Mouse (Mus musculus): ENCODE data around the gene Lsm4. TPM values are rescaled to one million over a fixed set of nuclear protein-coding genes. Genes with fewer than 3 reads are reported as not detected.
A peak's percentile ranks its signal among the peaks of the same experiment; 100 is the strongest.

Gene Lsm4
- polyA plus RNA-seq, 1 experiment from 2014 or later: 104 TPM

GRCm38 (mm10) chr8:70657214-70657613 is 15.8 kb upstream of the Lsm4 start:
- Histone ChIP-seq H3K27me3 (ENCODE audit: control insufficient read depth, insufficient read depth, low read depth, low read length) (no peaks in the 10 kb centered on the region), H3K36me3 (ENCODE audit: control insufficient read depth, insufficient read depth) (0 out of 2 replicates have a peak, but pooled peaks cover 2% of the 10 kb centered on the region), H3K9me3 (replicated peaks; ENCODE audit: control insufficient read depth, low read length) (no peaks in the 10 kb centered on the region), H3K4me1 (ENCODE audit: control insufficient read depth, low read depth, low read length) (peaks cover 36% of the 10 kb centered on the region), H3K9ac (ENCODE audit: low read depth, low read length) (no peak overlapping the region), H3K27ac (ENCODE audit: low read length) (no peak overlapping the region), H3K4me3 (ENCODE audit: low read depth, low read length) (no peak overlapping the region), H3K4me2 (ENCODE audit: low read depth, low read length) (no peak overlapping the region)
- no peak for ATAC-seq (ENCODE audit: low read depth)
- 91% methylated on average over 3 of the region's 3 CpGs for WGBS (ENCODE audit: insufficient replicate concordance)

GRCm38 (mm10) chr8:70657739-70658138 is 15.3 kb upstream of the Lsm4 start:
- 0 out of 2 replicates have a peak, but pooled peaks cover 2% of the 10 kb centered on the region for H3K36me3 ChIP-seq (ENCODE audit: control insufficient read depth, insufficient read depth)
- H3K4me3 ChIP-seq (ENCODE audit: low read depth, low read length): no peak overlapping the region
- peaks cover 36% of the 10 kb centered on the region for H3K4me1 ChIP-seq (ENCODE audit: control insufficient read depth, low read depth, low read length)
- H3K27ac ChIP-seq (ENCODE audit: low read length): no peak overlapping the region
- H3K9me3 ChIP-seq (replicated peaks; ENCODE audit: control insufficient read depth, low read length): no peaks in the 10 kb centered on the region
- ATAC-seq (ENCODE audit: low read depth): no peak
- peak overlapping the region; percentile 93; the same call in 1 of the 2 replicates for H3K4me2 ChIP-seq (ENCODE audit: low read depth, low read length)
- 74% methylated on average over 2 of the region's 2 CpGs for WGBS (ENCODE audit: insufficient replicate concordance)
- H3K27me3 ChIP-seq (ENCODE audit: control insufficient read depth, insufficient read depth, low read depth, low read length): no peaks in the 10 kb centered on the region
- H3K9ac ChIP-seq (ENCODE audit: low read depth, low read length): no peak overlapping the region

- WGBS (ENCODE audit: insufficient replicate concordance): 1% methylated on average over 31 of the region's 31 CpGs
- peak overlapping the region; percentile 84 for H3K27ac ChIP-seq (ENCODE audit: low read length)
- ATAC-seq (ENCODE audit: low read depth): peak; percentile 66
- no peaks in the 10 kb centered on the region for H3K27me3 ChIP-seq (ENCODE audit: control insufficient read depth, insufficient read depth, low read depth, low read length)
- peak overlapping the region; percentile 93 for H3K4me2 ChIP-seq (ENCODE audit: low read depth, low read length)
- no peaks in the 10 kb centered on the region for H3K9me3 ChIP-seq (replicated peaks; ENCODE audit: control insufficient read depth, low read length)
- H3K4me1 ChIP-seq (ENCODE audit: control insufficient read depth, low read depth, low read length): peaks cover 33% of the 10 kb centered on the region
- H3K36me3 ChIP-seq (ENCODE audit: control insufficient read depth, insufficient read depth): 0 out of 2 replicates have a peak, but pooled peaks cover 2% of the 10 kb centered on the region
- H3K4me3 ChIP-seq (ENCODE audit: low read depth, low read length): peak overlapping the region; percentile 84
- peak overlapping the region; percentile 89 for H3K9ac ChIP-seq (ENCODE audit: low read depth, low read length)
Observed at GRCm38 (mm10) chr8:70658897-70659603, 14.0 kb upstream of the Lsm4 start.

- Histone ChIP-seq H3K36me3 (ENCODE audit: control insufficient read depth, insufficient read depth) (0 out of 2 replicates have a peak, but pooled peaks cover 2% of the 10 kb centered on the region), H3K9ac (ENCODE audit: low read depth, low read length) (peak overlapping the region; percentile 89), H3K4me1 (ENCODE audit: control insufficient read depth, low read depth, low read length) (peaks cover 33% of the 10 kb centered on the region), H3K27ac (ENCODE audit: low read length) (peak overlapping the region; percentile 84), H3K27me3 (ENCODE audit: control insufficient read depth, insufficient read depth, low read depth, low read length) (no peaks in the 10 kb centered on the region), H3K4me3 (ENCODE audit: low read depth, low read length) (peak overlapping the region; percentile 84), H3K9me3 (replicated peaks; ENCODE audit: control insufficient read depth, low read length) (no peaks in the 10 kb centered on the region), H3K4me2 (ENCODE audit: low read depth, low read length) (peak overlapping the region; percentile 93)
- under 1% methylated on average over 44 of the region's 44 CpGs for WGBS (ENCODE audit: insufficient replicate concordance)
- peak; percentile 94 for ATAC-seq (ENCODE audit: low read depth)
Observed at GRCm38 (mm10) chr8:70659604-70660272, 13.3 kb upstream of the Lsm4 start.

- WGBS (ENCODE audit: insufficient replicate concordance): 5% methylated on average over 14 of the region's 14 CpGs
- Histone ChIP-seq H3K4me2 (ENCODE audit: low read depth, low read length) (peak within 1 kb of the TSS; percentile 93), H3K4me3 (ENCODE audit: low read depth, low read length) (peak within 1 kb of the TSS; percentile 84), H3K27me3 (ENCODE audit: control insufficient read depth, insufficient read depth, low read depth, low read length) (no peaks in the 10 kb centered on the region), H3K36me3 (ENCODE audit: control insufficient read depth, insufficient read depth) (0 out of 2 replicates have a peak, but pooled peaks cover 2% of the 10 kb centered on the region), H3K9ac (ENCODE audit: low read depth, low read length) (peak within 1 kb of the TSS; percentile 89), H3K4me1 (ENCODE audit: control insufficient read depth, low read depth, low read length) (peaks cover 35% of the 10 kb centered on the region), H3K27ac (ENCODE audit: low read length) (peak within 1 kb of the TSS; percentile 84), H3K9me3 (replicated peaks; ENCODE audit: control insufficient read depth, low read length) (no peaks in the 10 kb centered on the region)
- peak; percentile 40 for ATAC-seq (ENCODE audit: low read depth)
Observed at GRCm38 (mm10) chr8:70660273-70660725, 12.7 kb upstream of the Lsm4 start, which contains the start of gene Pgpep1. Gene Pgpep1 (minus strand): TSS chr8:70660388.

- Histone ChIP-seq H3K4me3 (ENCODE audit: low read depth, low read length) (no peak overlapping the region), H3K4me2 (ENCODE audit: low read depth, low read length) (no peak overlapping the region), H3K27ac (ENCODE audit: low read length) (no peak overlapping the region), H3K9me3 (replicated peaks; ENCODE audit: control insufficient read depth, low read length) (no peaks in the 10 kb centered on the region; the same call in 1 of the 2 replicates), H3K36me3 (ENCODE audit: control insufficient read depth, insufficient read depth) (no peaks in the 10 kb centered on the region), H3K4me1 (ENCODE audit: control insufficient read depth, low read depth, low read length) (peaks cover 32% of the 10 kb centered on the region), H3K9ac (ENCODE audit: low read depth, low read length) (no peak overlapping the region), H3K27me3 (ENCODE audit: control insufficient read depth, insufficient read depth, low read depth, low read length) (no peaks in the 10 kb centered on the region)
- ATAC-seq (ENCODE audit: low read depth): no peak
- WGBS (ENCODE audit: insufficient replicate concordance): 53% methylated on average over 4 of the region's 4 CpGs
Observed at GRCm38 (mm10) chr8:70663691-70664090, 9.4 kb upstream of the Lsm4 start.

GRCm38 (mm10) chr8:70664631-70665030 is 8.4 kb upstream of the Lsm4 start:
- no peak for ATAC-seq (ENCODE audit: low read depth)
- no peak overlapping the region for H3K9ac ChIP-seq (ENCODE audit: low read depth, low read length)
- no peaks in the 10 kb centered on the region for H3K27me3 ChIP-seq (ENCODE audit: control insufficient read depth, insufficient read depth, low read depth, low read length)
- peaks cover 26% of the 10 kb centered on the region for H3K4me1 ChIP-seq (ENCODE audit: control insufficient read depth, low read depth, low read length)
- no peaks in the 10 kb centered on the region for H3K36me3 ChIP-seq (ENCODE audit: control insufficient read depth, insufficient read depth)
- no peak overlapping the region for H3K27ac ChIP-seq (ENCODE audit: low read length)
- no peak overlapping the region for H3K4me2 ChIP-seq (ENCODE audit: low read depth, low read length)
- H3K4me3 ChIP-seq (ENCODE audit: low read depth, low read length): no peak overlapping the region
- no peaks in the 10 kb centered on the region; the same call in 1 of the 2 replicates for H3K9me3 ChIP-seq (replicated peaks; ENCODE audit: control insufficient read depth, low read length)
- WGBS (ENCODE audit: insufficient replicate concordance): 60% methylated on average over 3 of the region's 3 CpGs

GRCm38 (mm10) chr8:70665599-70665998 is 7.4 kb upstream of the Lsm4 start:
- Histone ChIP-seq H3K36me3 (ENCODE audit: control insufficient read depth, insufficient read depth) (no peaks in the 10 kb centered on the region), H3K4me2 (ENCODE audit: low read depth, low read length) (no peak overlapping the region), H3K9ac (ENCODE audit: low read depth, low read length) (no peak overlapping the region), H3K4me1 (ENCODE audit: control insufficient read depth, low read depth, low read length) (peaks cover 16% of the 10 kb centered on the region), H3K9me3 (replicated peaks; ENCODE audit: control insufficient read depth, low read length) (no peaks in the 10 kb centered on the region; the same call in 1 of the 2 replicates), H3K27ac (ENCODE audit: low read length) (peak overlapping the region; percentile 29; the same call in 1 of the 2 replicates), H3K4me3 (ENCODE audit: low read depth, low read length) (no peak overlapping the region), H3K27me3 (ENCODE audit: control insufficient read depth, insufficient read depth, low read depth, low read length) (no peaks in the 10 kb centered on the region)
- 56% methylated on average over 2 of the region's 2 CpGs for WGBS (ENCODE audit: insufficient replicate concordance)
- ATAC-seq (ENCODE audit: low read depth): peak; percentile 85

All from liver, embryonic 16.5 days (tissue).